Mouse (Mus musculus) CH12.LX (cell line): ENCODE measurements around the gene Fer. TPM values are rescaled to one million over a fixed set of nuclear protein-coding genes. Genes with fewer than 3 reads are reported as not detected.
A peak's percentile ranks its signal among the peaks of the same experiment; 100 is the strongest.

Experiments
- DNase-seq: peaks from one replicate; pipeline ENCODE4 v3.0.0-alpha.2; 2013; ENCODE audit errors: extremely low read depth
- H3K27ac ChIP-seq: 2 replicates; pipeline ENCODE4 v1.5.1; 2012; ENCODE audit warnings: low read depth, mild to moderate bottlenecking, control low read depth, moderate library complexity; ENCODE audit not compliant: insufficient read depth
- H3K27me3 ChIP-seq: replicated peaks from 2 replicates; pipeline ENCODE3; 2012; ENCODE audit warnings: inconsistent platforms
- H3K36me3 ChIP-seq, 2 experiments: replicated peaks in 1 of 2; 2 replicates each; pipeline versions ENCODE3 to v1.6.1; 2012; ENCODE audit warnings: inconsistent platforms in 1 of 2, low read length in 1 of 2, mild to moderate bottlenecking in 1 of 2, mixed read lengths in 1 of 2, moderate library complexity in 1 of 2; ENCODE audit not compliant: control insufficient read depth in 1 of 2, insufficient read depth in 1 of 2
- H3K4me1 ChIP-seq, 2 experiments: 2 replicates each; pipeline ENCODE4 v1.6.1; 2012; ENCODE audit warnings: inconsistent platforms in 1 of 2, moderate library complexity in 1 of 2; ENCODE audit not compliant: insufficient read depth in 2 of 2, control insufficient read depth in 1 of 2
- H3K4me2 ChIP-seq: 2 replicates; pipeline ENCODE4 v1.6.1; 2012; ENCODE audit warnings: low read depth, mild to moderate bottlenecking, control low read depth; ENCODE audit not compliant: poor library complexity, insufficient read depth, severe bottlenecking
- H3K4me3 ChIP-seq, 3 experiments: fragments of 150-350 bp in 1 of 3; sonication (generic) in 1 of 3; replicated peaks in 1 of 3; 2 replicates each; pipeline versions ENCODE3 to v1.5.1; 2011 to 2012; ENCODE audit warnings: low read depth in 2 of 3, low read length in 2 of 3, mild to moderate bottlenecking in 2 of 3, moderate library complexity in 2 of 3, control low read depth in 1 of 3, improper control_type of control experiment in 1 of 3, inconsistent platforms in 1 of 3, mixed read lengths in 1 of 3; ENCODE audit not compliant: poor library complexity in 1 of 3
- H3K79me2 ChIP-seq: replicated peaks from 2 replicates; pipeline ENCODE4 v1.6.1; 2012; ENCODE audit warnings: mild to moderate bottlenecking, moderate library complexity; ENCODE audit not compliant: control insufficient read depth, poor library complexity, insufficient read depth, severe bottlenecking; ENCODE audit errors: extremely low read depth
- H3K9ac ChIP-seq: 2 replicates; pipeline ENCODE4 v1.6.1; 2012; ENCODE audit warnings: low read depth, mild to moderate bottlenecking, control low read depth, moderate library complexity; ENCODE audit not compliant: insufficient read depth
- H3K9me3 ChIP-seq: replicated peaks from 2 replicates; pipeline ENCODE3; 2012; ENCODE audit warnings: low read length, inconsistent platforms, mixed read lengths
- CHD2 ChIP-seq: IDR thresholded peaks from 2 replicates; pipeline ENCODE4 v1.6.1; 2011; ENCODE audit warnings: low read length, improper control_type of control experiment
- CTCF ChIP-seq, 2 experiments: IDR thresholded peaks in 1 of 2; conservative IDR thresholded peaks in 1 of 2; 2 replicates each; pipeline ENCODE4 v1.5.1; 2011 to 2012; ENCODE audit warnings: low read depth in 2 of 2, low read length in 2 of 2, improper control_type of control experiment in 1 of 2, inconsistent platforms in 1 of 2, mild to moderate bottlenecking in 1 of 2, moderate library complexity in 1 of 2
- ETS1 ChIP-seq: conservative IDR thresholded peaks from 2 replicates; pipeline ENCODE4 v1.6.1; 2012; ENCODE audit warnings: low read depth, mild to moderate bottlenecking, inconsistent platforms, low read length, improper control_type of control experiment, moderate library complexity
- GABPA ChIP-seq: IDR thresholded peaks from 2 replicates; pipeline ENCODE4 v1.6.1; 2012; ENCODE audit warnings: low read depth, low read length, improper control_type of control experiment, inconsistent platforms; ENCODE audit not compliant: insufficient replicate concordance
- IRF4 ChIP-seq: IDR thresholded peaks from 2 replicates; pipeline ENCODE4 v1.6.1; 2014; ENCODE audit warnings: low read depth, mild to moderate bottlenecking, inconsistent platforms, low read length, improper control_type of control experiment
- JUN ChIP-seq: IDR thresholded peaks from 2 replicates; pipeline ENCODE4 v1.6.1; 2011; ENCODE audit warnings: low read depth, mild to moderate bottlenecking, low read length, improper control_type of control experiment, moderate library complexity; ENCODE audit not compliant: insufficient read depth
- JUND ChIP-seq: conservative IDR thresholded peaks from 2 replicates; pipeline ENCODE4 v1.6.1; 2011; ENCODE audit warnings: low read depth, low read length, improper control_type of control experiment
- MAX ChIP-seq: IDR thresholded peaks from 2 replicates; pipeline ENCODE4 v1.6.1; 2011; ENCODE audit warnings: low read length, improper control_type of control experiment
- MAZ ChIP-seq: IDR thresholded peaks from 2 replicates; pipeline ENCODE4 v1.6.1; 2012; ENCODE audit warnings: low read depth, mild to moderate bottlenecking, inconsistent platforms, low read length, improper control_type of control experiment, moderate library complexity
- MYC ChIP-seq: IDR thresholded peaks from 2 replicates; pipeline ENCODE4 v1.6.1; 2011; ENCODE audit warnings: low read depth, mild to moderate bottlenecking, improper control_type of control experiment, low read length
- TCF12 ChIP-seq: IDR thresholded peaks from 2 replicates; pipeline ENCODE4 v1.6.1; 2014; ENCODE audit warnings: low read depth, mild to moderate bottlenecking, inconsistent platforms, low read length, improper control_type of control experiment
- USF1 ChIP-seq: IDR thresholded peaks from 2 replicates; pipeline ENCODE4 v1.6.1; 2014; ENCODE audit warnings: low read depth, mild to moderate bottlenecking, inconsistent platforms, low read length, improper control_type of control experiment
- ZMIZ1 ChIP-seq: IDR thresholded peaks from 2 replicates; pipeline ENCODE4 v1.6.1; 2012; ENCODE audit warnings: low read depth, mild to moderate bottlenecking, inconsistent platforms, low read length, improper control_type of control experiment
- ZNF384 ChIP-seq: IDR thresholded peaks from 2 replicates; pipeline ENCODE4 v1.6.1; 2012; ENCODE audit warnings: low read depth, low read length, improper control_type of control experiment, inconsistent platforms
- dilution Hi-C: fragments of 300-500 bp; cut with MboI; formaldehyde crosslinking; loops from 2 replicates; pipeline ENCODE4 v1.14.3; 2020; ENCODE audit warnings: low sequenced_read_pairs; ENCODE audit not compliant: extremely low pct_unique_long_range_greater_than_20kb, extremely low pct_ligation_motif_present
- in situ Hi-C: fragments of 300-500 bp; cut with MboI; formaldehyde crosslinking; loops from 3 replicates; pipeline ENCODE4 v1.14.3; 2019; ENCODE audit warnings: low sequenced_read_pairs, low pct_ligation_motif_present, low pct_unique_long_range_greater_than_20kb, mixed read lengths
- polyA plus RNA-seq: library from polyadenylated mRNA; unstranded; fragments of >175 nt; gene quantifications from 2 replicates; pipeline ENCODE4 v1.2.1, GENCODE M21; 2012; ENCODE audit warnings: low read depth; ENCODE audit not compliant: insufficient read length
- total RNA-seq, 2 experiments: library from RNA; depleted of rRNA; stranded (reverse); fragments of 300-350 nt in 1 of 2; fragments of >200 nt in 1 of 2; gene quantifications; 2 replicates each; pipeline ENCODE4 v1.2.3; 2012 to 2014

Fer gene
- total and polyA plus RNA-seq, 3 experiments, result 4.3 to 4.9 (median 4.5) TPM

GRCm38 (mm10) chr17:64167731-64168130 lies 304.9 kb downstream of the Fer start:
- Histone ChIP-seq H3K27me3 (no peaks in the 10 kb centered on the region), H3K9me3 (no peaks in the 10 kb centered on the region), H3K9ac (no peak overlapping the region), H3K36me3 (no peaks in the 10 kb centered on the region), H3K4me2 (no peak overlapping the region), H3K4me1 (peaks cover 2 to 12% of the 10 kb centered on the region in 2 experiments; a peak in 2 of 4 replicates), H3K4me3 (no peak overlapping the region), H3K27ac (no peak overlapping the region), H3K79me2 (no peaks in the 10 kb centered on the region; the same call in 1 of the 2 replicates)
- dilution Hi-C loops, result no loop called here
- TF ChIP-seq IRF4, result no peak
- no peak for TF ChIP-seq ETS1
- no peak for TF ChIP-seq MAX
- no peak for TF ChIP-seq JUN
- TF ChIP-seq CHD2, result no peak
- TF ChIP-seq ZMIZ1, result no peak
- DNase-seq, result no peak
- in situ Hi-C loops, result no loop called here

GRCm38 (mm10) chr17:64170019-64170418 lies 307.2 kb downstream of the Fer start:
- TF ChIP-seq TCF12 (no peak), CTCF (conservative IDR thresholded peaks at IDR 0.05 in 1 of 2, IDR thresholded peaks at IDR 0.05 in 1 of 2; ENCODE audit: low read depth in 2 of 2, low read length in 2 of 2) (peak in 1 of 2 experiments; percentile 21; a peak in 1 of 4 replicates)
- no peaks in the 10 kb centered on the region; the same call in 1 of the 2 replicates for H3K79me2 ChIP-seq
- H3K4me1 ChIP-seq, result peaks cover 2 to 12% of the 10 kb centered on the region in 2 experiments; a peak in 2 of 4 replicates
- H3K4me2 ChIP-seq, result 0 out of 2 replicates have a peak overlapping the region, but pooled peaks have one; percentile 4
- peak; percentile 33 for DNase-seq
- H3K4me3 ChIP-seq, result no peak overlapping the region
- H3K9me3 ChIP-seq, result no peaks in the 10 kb centered on the region
- H3K27me3 ChIP-seq, result no peaks in the 10 kb centered on the region
- dilution Hi-C loops, result no loop called here
- H3K36me3 ChIP-seq, result no peaks in the 10 kb centered on the region
- no peak overlapping the region for H3K27ac ChIP-seq
- H3K9ac ChIP-seq, result no peak overlapping the region
- in situ Hi-C loops, result no loop called here

- Histone ChIP-seq H3K4me1 (peaks cover 4 to 12% of the 10 kb centered on the region in 2 experiments; a peak in 3 of 4 replicates), H3K79me2 (no peaks in the 10 kb centered on the region), H3K4me2 (no peak overlapping the region), H3K27me3 (no peaks in the 10 kb centered on the region), H3K4me3 (no peak overlapping the region), H3K27ac (no peak overlapping the region), H3K9ac (no peak overlapping the region), H3K9me3 (no peaks in the 10 kb centered on the region), H3K36me3 (no peaks in the 10 kb centered on the region)
- in situ Hi-C loops (no loop called here), dilution Hi-C loops (no loop called here)
- TF ChIP-seq ZMIZ1, result no peak
- TF ChIP-seq GABPA, result no peak
- TF ChIP-seq MAZ, result no peak
- no peak for TF ChIP-seq JUND
- no peak for TF ChIP-seq CHD2
- TF ChIP-seq ZNF384, result no peak
- no peak for TF ChIP-seq USF1
- no peak for TF ChIP-seq MYC
- no peak for DNase-seq
Observed at GRCm38 (mm10) chr17:64172474-64172873, 309.6 kb downstream of the Fer start.
